Mouse (Mus musculus) heart, embryonic 14.5 days (tissue): ENCODE results near the gene Bnip2. TPM values are rescaled to one million over a fixed set of nuclear protein-coding genes. Genes with fewer than 3 reads are reported as not detected.

ENCODE experiments used
- ATAC-seq: fragments of 200-750 bp; cut with Nextera tagmentation; 2 replicates; pipeline ENCODE4 v1.8.0; 2017; ENCODE audit warnings: low read depth, moderate TSS enrichment; ENCODE audit not compliant: insufficient number of reproducible peaks, insufficient read depth, low FRiP score
- H3K27ac ChIP-seq, 2 experiments: fragments of 200-500 bp in 1 of 2; fragments of 300-500 bp in 1 of 2; sonication (generic) in 1 of 2; replicated peaks in 1 of 2; 2 replicates each; pipeline ENCODE4 v1.5.1; 2012 to 2014; ENCODE audit warnings: low read depth in 2 of 2, low read length in 2 of 2, control low read depth in 1 of 2, mild to moderate bottlenecking in 1 of 2, mixed read lengths in 1 of 2; ENCODE audit not compliant: control insufficient read depth in 1 of 2, insufficient read depth in 1 of 2
- H3K27me3 ChIP-seq: fragments of 300-500 bp; sonication (generic); 2 replicates; pipeline ENCODE4 v1.6.1; 2014; ENCODE audit warnings: mild to moderate bottlenecking, low read length, control low read depth; ENCODE audit not compliant: control insufficient read depth, insufficient read depth
- H3K36me3 ChIP-seq: fragments of 300-500 bp; sonication (generic); 2 replicates; pipeline ENCODE4 v1.6.1; 2014; ENCODE audit warnings: mild to moderate bottlenecking, control low read depth, low read length, mixed read lengths; ENCODE audit not compliant: control insufficient read depth, insufficient read depth
- H3K4me1 ChIP-seq, 2 experiments: fragments of 200-500 bp in 1 of 2; fragments of 300-500 bp in 1 of 2; sonication (generic) in 1 of 2; 2 replicates each; pipeline ENCODE4 v1.6.1; 2012 to 2014; ENCODE audit warnings: low read length in 2 of 2, control low read depth in 1 of 2, mixed read lengths in 1 of 2; ENCODE audit not compliant: control insufficient read depth in 2 of 2, insufficient read depth in 2 of 2
- H3K4me2 ChIP-seq: fragments of 300-500 bp; sonication (generic); 2 replicates; pipeline ENCODE4 v1.6.1; 2014; ENCODE audit warnings: mild to moderate bottlenecking, low read length
- H3K4me3 ChIP-seq, 2 experiments: fragments of 200-500 bp in 1 of 2; fragments of 300-500 bp in 1 of 2; sonication (generic) in 1 of 2; 2 replicates each; pipeline ENCODE4 v1.5.1; 2012 to 2014; ENCODE audit warnings: low read length in 2 of 2, mild to moderate bottlenecking in 2 of 2, control low read depth in 1 of 2, low read depth in 1 of 2, moderate library complexity in 1 of 2; ENCODE audit not compliant: control insufficient read depth in 1 of 2, insufficient read depth in 1 of 2
- H3K9ac ChIP-seq: fragments of 300-500 bp; sonication (generic); 2 replicates; pipeline ENCODE4 v1.6.1; 2014; ENCODE audit warnings: mild to moderate bottlenecking, low read length
- H3K9me3 ChIP-seq: fragments of 300-500 bp; sonication (generic); 2 replicates; pipeline ENCODE4 v1.6.1; 2016; ENCODE audit warnings: low read length, control low read depth; ENCODE audit not compliant: control insufficient read depth
- WGBS: fragments of 180-500 bp; shearing (Covaris S2); extraction: QIAGEN DNeasy Blood & Tissue Kit; methylation state at CpG from one replicate; pipeline ENCODE4 v1.1.7; 2014; 5-methylcytosine and 5-hydroxymethylcytosine counted together
- polyA plus RNA-seq: library from polyadenylated mRNA; unstranded; fragments of >200 nt; fragmentation: Nextera tagmentation; extraction: Ambion mirVana; gene quantifications from 2 replicates; pipeline ENCODE4 v1.2.1, GENCODE M21; 2014

The Bnip2 gene
- polyA plus RNA-seq, 1 experiment from 2014 or later: 126 TPM

DNA sequence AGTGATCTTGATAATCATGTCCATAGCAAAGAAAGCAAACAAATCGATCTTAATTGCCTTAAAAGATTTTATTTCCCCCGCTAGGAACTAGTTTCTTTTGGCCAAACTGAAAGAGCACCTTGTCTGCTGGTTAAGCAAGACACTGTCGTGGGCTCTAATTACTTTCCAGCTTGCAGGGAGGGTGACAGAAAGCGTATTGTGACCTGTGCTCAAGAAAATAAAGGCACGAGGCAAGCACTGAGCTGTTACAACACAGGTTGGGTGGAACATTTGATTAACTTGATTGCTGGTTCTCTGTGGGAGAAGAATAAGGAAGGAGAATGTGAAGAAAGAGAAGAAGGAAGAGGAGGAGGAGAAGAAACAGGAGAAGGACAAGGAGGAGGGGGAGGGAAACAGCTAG is 59.0 kb downstream of the Bnip2 start:
- Histone ChIP-seq H3K9ac (no peak overlapping the region), H3K36me3 (no peaks in the 10 kb centered on the region), H3K4me2 (no peak overlapping the region), H3K4me1 (peaks cover 5 to 17% of the 10 kb centered on the region in 2 experiments), H3K27me3 (no peaks in the 10 kb centered on the region), H3K27ac (no peak overlapping the region), H3K9me3 (no peaks in the 10 kb centered on the region), H3K4me3 (no peak overlapping the region)
- WGBS: 58% methylated on average over 5 of the region's 5 CpGs
- no peak for ATAC-seq

- Histone ChIP-seq H3K36me3 (no peaks in the 10 kb centered on the region), H3K27me3 (no peaks in the 10 kb centered on the region), H3K4me3 (no peak overlapping the region), H3K9me3 (no peaks in the 10 kb centered on the region), H3K27ac (peak overlapping the region; percentile 18 to 37; a peak in 2 of 4 replicates), H3K9ac (no peak overlapping the region), H3K4me1 (peaks cover 5 to 17% of the 10 kb centered on the region in 2 experiments), H3K4me2 (no peak overlapping the region)
- WGBS: 50% methylated on average over 6 of the region's 6 CpGs
- ATAC-seq: no peak
These were observed 59.6 kb downstream of the Bnip2 start for GRCm38 (mm10) chr9:70048751-70049415.

- peak overlapping the region; percentile 18 to 37; a peak in 2 of 4 replicates for H3K27ac ChIP-seq
- H3K4me3 ChIP-seq: no peak overlapping the region
- H3K9ac ChIP-seq: no peak overlapping the region
- H3K27me3 ChIP-seq: no peaks in the 10 kb centered on the region
- no peak overlapping the region for H3K4me2 ChIP-seq
- 31% methylated on average over 3 of the region's 3 CpGs for WGBS
- H3K4me1 ChIP-seq: peaks cover 5 to 17% of the 10 kb centered on the region in 2 experiments
- H3K36me3 ChIP-seq: no peaks in the 10 kb centered on the region
- no peak for ATAC-seq
- H3K9me3 ChIP-seq: no peaks in the 10 kb centered on the region
These were observed 60.1 kb downstream of the Bnip2 start for GRCm38 (mm10) chr9:70049416-70049783.

- Histone ChIP-seq H3K27ac (0 out of 4 replicates have a peak overlapping the region, but pooled peaks of 1 of the 2 experiments have one; percentile 37), H3K4me1 (peaks cover 5 to 17% of the 10 kb centered on the region in 2 experiments), H3K9ac (no peak overlapping the region), H3K27me3 (no peaks in the 10 kb centered on the region), H3K4me3 (no peak overlapping the region), H3K9me3 (no peaks in the 10 kb centered on the region), H3K4me2 (no peak overlapping the region), H3K36me3 (no peaks in the 10 kb centered on the region)
- ATAC-seq: no peak
- 57% methylated on average over 8 of the region's 8 CpGs for WGBS
These were observed 60.6 kb downstream of the Bnip2 start for GRCm38 (mm10) chr9:70049839-70050238.

GRCm38 (mm10) chr9:70052730-70053129 is 63.5 kb downstream of the Bnip2 start:
- H3K27ac ChIP-seq: no peak overlapping the region

DNA sequence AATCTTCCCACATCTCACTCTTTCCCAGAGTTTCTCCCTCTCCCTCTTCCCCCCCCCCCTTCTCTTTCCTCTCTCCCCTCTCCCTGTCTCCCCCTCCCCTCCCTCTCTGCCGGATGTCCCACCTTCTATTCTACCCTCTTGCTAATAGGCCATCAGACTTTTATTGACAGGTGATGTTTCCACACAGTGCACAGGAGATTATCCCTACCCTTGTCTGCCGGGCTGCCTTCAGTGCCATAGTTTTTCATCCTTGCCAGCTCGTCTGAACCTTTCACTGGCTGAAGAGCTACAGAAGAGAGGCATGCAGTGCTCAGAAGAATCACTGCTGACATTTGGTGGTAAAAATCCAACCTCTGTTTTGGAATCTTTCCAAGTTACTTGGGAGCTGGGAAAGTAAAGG is 64.1 kb downstream of the Bnip2 start:
- H3K36me3 ChIP-seq: no peaks in the 10 kb centered on the region
- H3K4me2 ChIP-seq: no peak overlapping the region
- 33% methylated on average over 3 of the region's 3 CpGs for WGBS
- H3K9me3 ChIP-seq: 0 out of 2 replicates have a peak, but pooled peaks cover 3% of the 10 kb centered on the region
- no peak overlapping the region for H3K27ac ChIP-seq
- no peaks in the 10 kb centered on the region for H3K27me3 ChIP-seq
- ATAC-seq: no peak
- no peak overlapping the region for H3K4me3 ChIP-seq
- no peak overlapping the region for H3K9ac ChIP-seq
- H3K4me1 ChIP-seq: peaks cover 3 to 13% of the 10 kb centered on the region in 2 experiments; a peak in 2 of 4 replicates

More at GRCm38 (mm10) chr9:70052730-70053129, 63.5 kb downstream of the Bnip2 start:
- no peak for ATAC-seq
- no peak overlapping the region for H3K4me3 ChIP-seq
- H3K9ac ChIP-seq: no peak overlapping the region
- H3K4me2 ChIP-seq: no peak overlapping the region
- H3K36me3 ChIP-seq: no peaks in the 10 kb centered on the region
- H3K9me3 ChIP-seq: 0 out of 2 replicates have a peak, but pooled peaks cover 3% of the 10 kb centered on the region
- no peaks in the 10 kb centered on the region for H3K27me3 ChIP-seq
- H3K4me1 ChIP-seq: peaks cover 3 to 13% of the 10 kb centered on the region in 2 experiments; a peak in 2 of 4 replicates
- 81% methylated on average over 3 of the region's 3 CpGs for WGBS
